Mouse (Mus musculus): Measurements from ENCODE around the gene Olfr1371. TPM values are rescaled to one million over a fixed set of nuclear protein-coding genes. Genes with fewer than 3 reads are reported as not detected.

Olfr1371 gene
- polyA plus RNA-seq (2014; fragmentation: Nextera tagmentation; extraction: Ambion mirVana) = not detected in 2 replicates

DNA sequence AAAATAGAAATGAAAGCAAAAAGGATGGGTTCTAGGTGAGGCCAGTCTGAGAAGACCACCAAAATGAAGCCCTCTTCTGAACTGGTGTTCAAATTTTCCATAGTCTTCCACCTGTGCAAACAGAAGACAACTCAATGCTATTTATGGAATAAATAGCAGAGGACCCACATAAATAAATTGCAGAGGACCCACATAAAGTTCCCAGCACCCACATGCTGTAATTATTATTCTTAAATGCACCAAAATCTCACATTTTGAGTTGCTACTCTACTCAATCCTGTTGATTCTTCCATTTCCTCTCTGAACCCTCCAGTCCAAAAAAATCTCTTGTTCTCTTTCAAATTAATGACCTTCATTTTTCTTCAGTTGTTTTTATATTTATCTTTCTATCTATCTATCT, at the start of gene Olfr1371:
TSS of gene Olfr1371 (minus strand) at position 101 of the 400 bp plus-strand sequence.
- Histone ChIP-seq H3K36me3 (ENCODE audit: control insufficient read depth, insufficient read depth, low read length) (no peaks in the 10 kb centered on the region), H3K4me2 (ENCODE audit: low read depth) (no peak within 1 kb of the TSS), H3K9ac (ENCODE audit: low read length) (no peak within 1 kb of the TSS), H3K9me3 (ENCODE audit: control insufficient read depth, low read length) (no peaks in the 10 kb centered on the region), H3K27me3 (ENCODE audit: control insufficient read depth, insufficient read depth, low read length) (no peaks in the 10 kb centered on the region), H3K27ac (ENCODE audit: low read depth, low read length) (no peak within 1 kb of the TSS), H3K4me1 (ENCODE audit: control insufficient read depth, insufficient read depth, low read length) (no peaks in the 10 kb centered on the region), H3K4me3 (ENCODE audit: low read depth, low read length) (no peak within 1 kb of the TSS)
- ATAC-seq (ENCODE audit: insufficient read depth, low FRiP score, low TSS enrichment) (no peak), DNase-seq (ENCODE audit: low spot score) (no peak)

DNA sequence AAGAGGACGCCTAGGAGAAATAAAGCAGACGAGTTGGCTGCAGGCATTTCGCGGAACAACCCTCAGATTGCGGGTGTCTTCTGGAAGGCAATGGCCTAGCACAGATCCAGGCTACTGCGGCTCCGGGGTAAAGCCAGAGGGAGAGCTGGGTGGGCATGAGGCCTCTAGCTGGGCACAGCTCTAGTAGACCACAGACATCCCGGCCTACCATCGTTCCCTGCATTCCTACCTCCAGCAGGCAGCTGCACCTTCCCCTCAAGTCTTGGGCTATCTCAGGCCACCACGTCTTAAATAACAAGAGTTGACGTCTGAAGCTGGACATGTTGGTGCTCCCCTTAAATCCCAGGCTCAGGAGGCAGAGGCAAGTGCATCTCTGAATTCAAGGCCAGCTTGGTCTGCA, 48.6 kb upstream of the Olfr1371 start:
- Histone ChIP-seq H3K4me3 (ENCODE audit: low read depth, low read length) (no peak overlapping the region), H3K4me2 (ENCODE audit: low read depth) (no peak overlapping the region), H3K9me3 (ENCODE audit: control insufficient read depth, low read length) (no peaks in the 10 kb centered on the region), H3K27ac (ENCODE audit: low read depth, low read length) (no peak overlapping the region), H3K36me3 (ENCODE audit: control insufficient read depth, insufficient read depth, low read length) (no peaks in the 10 kb centered on the region), H3K9ac (ENCODE audit: low read length) (no peak overlapping the region), H3K4me1 (ENCODE audit: control insufficient read depth, insufficient read depth, low read length) (no peaks in the 10 kb centered on the region), H3K27me3 (ENCODE audit: control insufficient read depth, insufficient read depth, low read length) (no peaks in the 10 kb centered on the region)
- WGBS = 92% methylated on average over 11 of the region's 11 CpGs
- ATAC-seq (ENCODE audit: insufficient read depth, low FRiP score, low TSS enrichment) = no peak
- no peak for DNase-seq (ENCODE audit: low spot score)

DNA sequence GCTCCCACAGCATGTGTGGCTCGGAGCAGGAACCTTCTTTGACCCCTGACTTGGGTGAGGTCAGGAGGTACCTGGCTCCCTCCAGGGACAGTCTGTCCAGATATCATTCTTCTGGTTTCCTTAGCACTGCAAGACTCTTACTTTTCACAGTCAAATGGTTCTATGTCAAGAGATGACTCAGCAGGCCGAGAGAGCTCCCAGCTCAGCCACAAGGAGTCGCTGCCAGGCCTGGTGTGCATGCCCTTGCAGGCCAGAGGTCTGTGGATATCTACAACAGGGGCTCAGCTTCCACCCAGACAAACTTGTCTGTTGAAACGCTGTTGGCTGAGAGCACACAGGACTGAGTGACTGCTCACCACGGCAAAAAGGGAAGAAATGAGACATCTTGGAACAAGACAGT, 48.1 kb upstream of the Olfr1371 start:
- Histone ChIP-seq H3K4me3 (ENCODE audit: low read depth, low read length) (no peak overlapping the region), H3K27ac (ENCODE audit: low read depth, low read length) (no peak overlapping the region), H3K27me3 (ENCODE audit: control insufficient read depth, insufficient read depth, low read length) (no peaks in the 10 kb centered on the region), H3K36me3 (ENCODE audit: control insufficient read depth, insufficient read depth, low read length) (no peaks in the 10 kb centered on the region), H3K4me1 (ENCODE audit: control insufficient read depth, insufficient read depth, low read length) (no peaks in the 10 kb centered on the region), H3K9ac (ENCODE audit: low read length) (no peak overlapping the region), H3K4me2 (ENCODE audit: low read depth) (no peak overlapping the region), H3K9me3 (ENCODE audit: control insufficient read depth, low read length) (no peaks in the 10 kb centered on the region)
- 63% methylated on average over 5 of the region's 5 CpGs for WGBS
- DNase-seq (ENCODE audit: low spot score) = peak; percentile 22
- ATAC-seq (ENCODE audit: insufficient read depth, low FRiP score, low TSS enrichment) = no peak

DNA sequence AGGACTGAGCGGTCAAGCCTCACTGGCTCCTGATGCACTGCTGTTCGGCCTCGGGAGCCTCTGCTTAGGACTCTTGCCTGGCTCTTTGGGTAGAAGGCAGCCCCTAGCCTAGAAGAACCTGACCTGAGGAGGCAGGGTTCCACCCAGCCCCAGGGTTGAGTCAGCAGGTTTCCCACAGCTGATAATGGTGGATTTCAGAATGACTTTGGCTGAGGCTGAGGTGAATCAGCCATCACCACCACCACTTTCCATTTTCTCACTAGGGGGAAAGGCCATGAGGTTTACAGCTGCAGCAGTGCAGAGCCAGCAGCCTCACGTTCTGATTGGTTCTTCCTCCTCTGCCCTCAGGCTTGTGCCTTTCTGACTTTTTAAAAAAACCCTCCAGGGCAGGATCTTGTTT, 47.1 kb upstream of the Olfr1371 start:
- H3K9ac ChIP-seq (ENCODE audit: low read length) = no peak overlapping the region
- H3K9me3 ChIP-seq (ENCODE audit: control insufficient read depth, low read length) = no peaks in the 10 kb centered on the region
- no peak overlapping the region for H3K4me2 ChIP-seq (ENCODE audit: low read depth)
- ATAC-seq (ENCODE audit: insufficient read depth, low FRiP score, low TSS enrichment) (no peak), DNase-seq (ENCODE audit: low spot score) (no peak)
- H3K4me1 ChIP-seq (ENCODE audit: control insufficient read depth, insufficient read depth, low read length) = no peaks in the 10 kb centered on the region
- H3K27me3 ChIP-seq (ENCODE audit: control insufficient read depth, insufficient read depth, low read length) = no peaks in the 10 kb centered on the region
- H3K27ac ChIP-seq (ENCODE audit: low read depth, low read length) = no peak overlapping the region
- no peak overlapping the region for H3K4me3 ChIP-seq (ENCODE audit: low read depth, low read length)
- H3K36me3 ChIP-seq (ENCODE audit: control insufficient read depth, insufficient read depth, low read length) = no peaks in the 10 kb centered on the region
- 85% methylated on average over 4 of the region's 4 CpGs for WGBS

DNA sequence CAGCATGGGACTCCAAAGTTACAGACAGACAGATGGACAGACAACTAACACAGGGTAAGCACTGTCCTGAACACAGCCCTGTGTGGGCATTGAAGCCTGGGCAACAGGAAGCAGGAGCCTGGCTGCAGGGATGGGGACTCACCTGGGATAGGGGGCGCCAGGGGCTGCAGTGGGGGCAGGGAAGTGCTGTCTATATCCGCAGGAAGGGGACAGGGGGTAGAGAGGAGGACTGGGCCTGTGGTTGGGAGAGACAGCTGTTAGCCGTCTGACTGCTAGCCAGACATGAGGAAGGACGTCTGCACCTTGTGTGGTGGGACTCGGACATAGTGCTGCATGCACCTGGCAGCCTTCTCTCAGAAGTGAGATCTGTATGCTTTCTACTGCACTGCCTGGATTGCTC, 44.9 kb upstream of the Olfr1371 start:
- no peaks in the 10 kb centered on the region for H3K9me3 ChIP-seq (ENCODE audit: control insufficient read depth, low read length)
- no peak overlapping the region for H3K27ac ChIP-seq (ENCODE audit: low read depth, low read length)
- no peak overlapping the region for H3K9ac ChIP-seq (ENCODE audit: low read length)
- no peaks in the 10 kb centered on the region for H3K27me3 ChIP-seq (ENCODE audit: control insufficient read depth, insufficient read depth, low read length)
- no peaks in the 10 kb centered on the region for H3K4me1 ChIP-seq (ENCODE audit: control insufficient read depth, insufficient read depth, low read length)
- no peak overlapping the region for H3K4me2 ChIP-seq (ENCODE audit: low read depth)
- ATAC-seq (ENCODE audit: insufficient read depth, low FRiP score, low TSS enrichment) = no peak
- H3K36me3 ChIP-seq (ENCODE audit: control insufficient read depth, insufficient read depth, low read length) = no peaks in the 10 kb centered on the region
- H3K4me3 ChIP-seq (ENCODE audit: low read depth, low read length) = no peak overlapping the region
- DNase-seq (ENCODE audit: low spot score) = no peak
- 68% methylated on average over 5 of the region's 5 CpGs for WGBS

DNA sequence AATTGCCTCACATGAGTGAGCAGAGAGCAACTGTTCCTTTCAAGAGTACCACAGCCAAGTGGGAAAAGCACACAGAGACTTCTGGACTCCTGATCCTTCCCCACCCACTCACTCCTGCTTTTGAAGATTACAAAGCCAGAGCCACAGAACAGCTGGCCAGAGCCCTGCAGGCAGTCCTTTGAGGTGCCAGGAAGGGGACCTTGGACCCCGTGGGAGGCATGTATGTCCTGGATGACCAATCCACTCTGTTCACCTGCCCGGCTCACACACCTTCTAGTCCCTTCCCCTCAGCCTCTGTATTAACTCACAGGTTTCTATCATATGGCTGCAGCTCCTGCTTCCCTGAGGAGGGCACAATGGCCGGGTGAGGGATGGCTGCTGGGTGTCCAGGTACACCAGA, 43.6 kb upstream of the Olfr1371 start:
- WGBS = 86% methylated on average over 3 of the region's 3 CpGs
- Histone ChIP-seq H3K27ac (ENCODE audit: low read depth, low read length) (no peak overlapping the region), H3K4me3 (ENCODE audit: low read depth, low read length) (no peak overlapping the region), H3K27me3 (ENCODE audit: control insufficient read depth, insufficient read depth, low read length) (no peaks in the 10 kb centered on the region), H3K36me3 (ENCODE audit: control insufficient read depth, insufficient read depth, low read length) (no peaks in the 10 kb centered on the region), H3K9ac (ENCODE audit: low read length) (no peak overlapping the region), H3K4me1 (ENCODE audit: control insufficient read depth, insufficient read depth, low read length) (no peaks in the 10 kb centered on the region), H3K9me3 (ENCODE audit: control insufficient read depth, low read length) (no peaks in the 10 kb centered on the region), H3K4me2 (ENCODE audit: low read depth) (no peak overlapping the region)
- no peak for ATAC-seq (ENCODE audit: insufficient read depth, low FRiP score, low TSS enrichment)
- DNase-seq (ENCODE audit: low spot score) = no peak

DNA sequence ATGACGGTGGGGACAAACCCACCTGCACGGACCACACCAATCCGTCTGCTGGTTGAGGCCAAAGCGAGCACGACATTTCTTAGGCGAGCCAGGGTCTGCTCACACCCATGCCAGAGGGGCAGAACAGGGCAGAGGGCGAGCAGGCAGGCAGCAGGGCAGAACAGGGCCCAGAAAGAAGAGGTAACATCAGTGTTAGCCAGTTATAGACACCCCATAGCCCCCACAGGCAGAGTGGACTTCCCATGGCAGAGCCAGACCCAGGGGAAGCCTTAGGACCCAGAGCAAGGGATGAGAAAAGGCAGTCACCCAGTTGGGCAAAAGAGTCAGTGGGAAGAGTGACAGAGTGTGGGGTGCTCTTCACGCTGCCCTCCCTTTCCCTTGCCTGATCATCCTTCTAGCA, 41.3 kb upstream of the Olfr1371 start:
- Histone ChIP-seq H3K4me1 (ENCODE audit: control insufficient read depth, insufficient read depth, low read length) (no peaks in the 10 kb centered on the region), H3K4me3 (ENCODE audit: low read depth, low read length) (no peak overlapping the region), H3K36me3 (ENCODE audit: control insufficient read depth, insufficient read depth, low read length) (no peaks in the 10 kb centered on the region), H3K27me3 (ENCODE audit: control insufficient read depth, insufficient read depth, low read length) (no peaks in the 10 kb centered on the region), H3K9ac (ENCODE audit: low read length) (no peak overlapping the region), H3K27ac (ENCODE audit: low read depth, low read length) (no peak overlapping the region), H3K4me2 (ENCODE audit: low read depth) (no peak overlapping the region), H3K9me3 (ENCODE audit: control insufficient read depth, low read length) (no peaks in the 10 kb centered on the region)
- ATAC-seq (ENCODE audit: insufficient read depth, low FRiP score, low TSS enrichment) = no peak
- WGBS = 89% methylated on average over 8 of the region's 8 CpGs
- no peak for DNase-seq (ENCODE audit: low spot score)

DNA sequence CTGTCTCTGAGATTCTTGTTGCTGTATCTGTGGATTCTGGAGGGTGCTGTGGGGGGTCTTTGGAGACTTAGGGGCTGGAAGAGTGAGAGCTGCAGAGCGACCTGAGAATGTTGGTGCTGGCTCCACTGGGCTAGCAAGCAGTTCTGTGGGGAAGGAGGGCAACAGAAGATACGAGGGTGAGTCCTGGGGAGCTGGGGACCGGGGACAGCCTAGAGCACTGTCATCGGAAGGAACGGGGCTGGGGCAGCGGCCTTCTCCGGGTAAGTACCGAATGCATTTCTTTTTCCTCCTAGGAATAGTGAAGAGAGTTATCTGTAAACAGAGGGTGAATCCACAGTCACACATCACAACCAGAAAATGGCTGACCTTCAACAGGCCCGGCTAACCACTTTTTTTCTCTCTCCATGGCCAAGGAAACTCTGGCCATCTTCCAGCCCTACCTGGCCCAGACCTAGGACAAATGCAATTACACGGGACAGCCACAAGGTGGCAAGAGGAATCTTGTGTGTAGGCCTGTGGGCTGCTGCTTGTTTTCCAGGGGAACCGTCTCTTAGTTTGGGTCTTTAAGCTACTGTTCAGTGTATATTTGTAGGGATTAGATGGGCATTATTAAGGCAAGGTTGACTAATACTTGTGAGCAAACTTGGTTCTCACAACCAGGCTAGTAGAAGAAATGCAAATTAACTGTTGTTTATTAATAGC, 40.0 kb upstream of the Olfr1371 start:
- H3K9me3 ChIP-seq (ENCODE audit: control insufficient read depth, low read length) = no peaks in the 10 kb centered on the region
- H3K36me3 ChIP-seq (ENCODE audit: control insufficient read depth, insufficient read depth, low read length) = no peaks in the 10 kb centered on the region; the same call in 1 of the 2 replicates
- no peak overlapping the region for H3K4me3 ChIP-seq (ENCODE audit: low read depth, low read length)
- no peaks in the 10 kb centered on the region for H3K4me1 ChIP-seq (ENCODE audit: control insufficient read depth, insufficient read depth, low read length)
- no peak overlapping the region for H3K9ac ChIP-seq (ENCODE audit: low read length)
- DNase-seq (ENCODE audit: low spot score) = peak; percentile 61
- ATAC-seq (ENCODE audit: insufficient read depth, low FRiP score, low TSS enrichment) = no peak; the same call in 1 of the 2 replicates
- no peak overlapping the region for H3K27ac ChIP-seq (ENCODE audit: low read depth, low read length)
- no peak overlapping the region for H3K4me2 ChIP-seq (ENCODE audit: low read depth)
- WGBS = 73% methylated on average over 11 of the region's 11 CpGs
- no peaks in the 10 kb centered on the region for H3K27me3 ChIP-seq (ENCODE audit: control insufficient read depth, insufficient read depth, low read length)

DNA sequence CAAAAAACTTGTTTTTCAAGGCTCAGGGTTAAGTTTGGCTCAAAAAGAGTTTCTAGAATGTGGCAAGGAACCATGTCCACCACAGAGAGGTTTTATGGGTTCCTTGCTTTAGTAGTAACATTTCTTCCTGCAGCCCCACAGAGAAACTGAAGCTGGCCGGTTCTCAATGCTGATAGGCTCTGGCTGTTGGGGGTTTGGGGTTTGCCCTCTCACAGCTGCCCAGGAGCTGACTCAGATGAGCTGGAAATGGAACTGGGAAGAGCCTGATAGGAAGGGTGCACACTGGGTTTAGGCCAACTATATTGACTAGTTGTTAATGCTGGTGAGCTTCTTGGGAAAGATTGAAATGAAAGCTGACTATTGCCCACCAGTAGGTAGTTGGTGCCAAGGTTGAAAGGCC, 38.9 kb upstream of the Olfr1371 start:
- Histone ChIP-seq H3K27ac (ENCODE audit: low read depth, low read length) (no peak overlapping the region), H3K4me1 (ENCODE audit: control insufficient read depth, insufficient read depth, low read length) (no peaks in the 10 kb centered on the region), H3K9ac (ENCODE audit: low read length) (no peak overlapping the region), H3K36me3 (ENCODE audit: control insufficient read depth, insufficient read depth, low read length) (no peaks in the 10 kb centered on the region; the same call in 1 of the 2 replicates), H3K4me2 (ENCODE audit: low read depth) (no peak overlapping the region), H3K4me3 (ENCODE audit: low read depth, low read length) (no peak overlapping the region), H3K9me3 (ENCODE audit: control insufficient read depth, low read length) (no peaks in the 10 kb centered on the region), H3K27me3 (ENCODE audit: control insufficient read depth, insufficient read depth, low read length) (no peaks in the 10 kb centered on the region)
- ATAC-seq (ENCODE audit: insufficient read depth, low FRiP score, low TSS enrichment) = no peak
- WGBS = 84% methylated on average over 1 of the region's 1 CpGs
- DNase-seq (ENCODE audit: low spot score) = no peak

All from neural tube, embryonic 11.5 days (tissue).